Mouse (Mus musculus) heart, embryonic 10.5 days (tissue): ENCODE measurements at regions not wholly inside any gene's neighbourhood (a gene's known extent, or its start where the extent isn't known, plus 50 kb on each side); places are given as distances from the start of the nearest gene placed in this dataset.
"Not testable (repeated sequence)": the region's sequence is repeated elsewhere in the genome, so short reads cannot be mapped to it uniquely, and the experiment has no call there.

Source experiments
- DNase-seq: peaks from one replicate; pipeline ENCODE4 v3.0.0-alpha.2; 2017; ENCODE audit warnings: low spot score
- H3K27ac ChIP-seq: fragments of 300-500 bp; sonication (generic); 2 replicates; pipeline ENCODE4 v1.5.1; 2016; ENCODE audit warnings: mild to moderate bottlenecking
- H3K27me3 ChIP-seq: fragments of 300-500 bp; sonication (generic); 2 replicates; pipeline ENCODE4 v1.6.1; 2016; ENCODE audit warnings: mild to moderate bottlenecking; ENCODE audit not compliant: poor library complexity, insufficient read depth, severe bottlenecking
- H3K36me3 ChIP-seq: fragments of 300-500 bp; sonication (generic); 2 replicates; pipeline ENCODE4 v1.6.1; 2016; ENCODE audit warnings: mild to moderate bottlenecking, moderate library complexity
- H3K4me1 ChIP-seq: fragments of 300-500 bp; sonication (generic); 2 replicates; pipeline ENCODE4 v1.6.1; 2016; ENCODE audit warnings: mild to moderate bottlenecking
- H3K4me3 ChIP-seq: fragments of 300-500 bp; sonication (generic); 2 replicates; pipeline ENCODE4 v1.5.1; 2016; ENCODE audit warnings: mild to moderate bottlenecking, moderate library complexity
- H3K9me3 ChIP-seq: fragments of 300-500 bp; sonication (generic); 2 replicates; pipeline ENCODE4 v1.6.1; 2016; ENCODE audit warnings: mild to moderate bottlenecking, moderate library complexity
- WGBS: fragments of 180-500 bp; shearing (Covaris S2); methylation state at CpG from one replicate; pipeline ENCODE4 v1.1.7; 2016; 5-methylcytosine and 5-hydroxymethylcytosine counted together

DNA sequence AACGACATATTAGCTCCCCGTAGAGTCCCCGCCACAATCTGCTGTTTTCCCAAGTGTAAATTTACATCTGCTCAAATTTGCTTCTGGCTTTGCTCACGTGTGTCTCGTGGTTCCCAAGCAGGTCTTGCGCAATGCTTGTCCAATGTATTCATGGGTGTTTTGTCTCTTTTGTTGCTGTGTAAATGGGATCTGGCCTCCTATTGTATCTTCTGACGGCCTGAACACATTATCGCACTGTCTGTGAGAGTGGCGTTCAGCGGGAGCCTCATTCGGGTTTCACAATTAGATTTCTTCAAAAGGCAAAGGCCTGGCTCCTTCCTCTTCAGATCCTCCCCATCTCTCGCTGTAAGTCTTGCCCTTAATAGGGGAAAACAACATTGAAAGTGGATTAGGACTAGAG, 274.5 kb downstream of the Fam19a5 start:
- 82% methylated on average over 12 of the region's 12 CpGs for WGBS
- Histone ChIP-seq H3K27me3 (0 out of 2 replicates have a peak, but pooled peaks cover 4% of the 10 kb centered on the region), H3K4me1 (no peaks in the 10 kb centered on the region), H3K9me3 (no peaks in the 10 kb centered on the region), H3K27ac (no peak overlapping the region), H3K4me3 (no peak overlapping the region), H3K36me3 (no peaks in the 10 kb centered on the region)
- no peak for DNase-seq

GRCm38 (mm10) chr15:87842097-87842496, 298.0 kb downstream of the Fam19a5 start:
- Histone ChIP-seq H3K4me3 (no peak overlapping the region), H3K27ac (no peak overlapping the region), H3K27me3 (no peaks in the 10 kb centered on the region; the same call in 1 of the 2 replicates), H3K36me3 (no peaks in the 10 kb centered on the region), H3K4me1 (no peaks in the 10 kb centered on the region), H3K9me3 (no peaks in the 10 kb centered on the region)
- no peak for DNase-seq
- WGBS, result 54% methylated on average over 3 of the region's 3 CpGs

DNA sequence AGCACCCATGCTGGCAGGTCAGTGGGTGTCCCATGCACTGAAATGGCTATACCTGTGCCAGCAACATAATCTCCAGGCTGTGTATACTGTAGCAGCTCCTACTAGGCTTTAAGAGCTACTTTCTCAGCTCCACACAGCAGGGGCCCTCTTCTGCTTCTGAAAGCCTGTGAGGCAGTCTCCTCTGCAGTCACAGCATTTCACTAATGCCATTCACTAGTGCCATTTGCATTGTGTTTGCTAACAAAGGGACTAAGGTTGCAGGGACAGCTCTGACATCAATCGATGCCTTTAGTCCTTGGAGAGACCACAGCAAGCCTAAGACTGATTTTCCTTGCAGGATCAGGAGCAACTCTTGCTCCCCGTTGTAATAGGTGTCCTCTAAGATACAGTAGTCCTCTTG, 315.0 kb downstream of the Fam19a5 start:
- no peaks in the 10 kb centered on the region for H3K36me3 ChIP-seq
- no peak for DNase-seq
- 17% methylated on average over 2 of the region's 2 CpGs for WGBS

GRCm38 (mm10) chr15:87876286-87876899, 332.3 kb downstream of the Fam19a5 start:
- DNase-seq, result no peak
- Histone ChIP-seq H3K9me3 (no peaks in the 10 kb centered on the region), H3K4me1 (no peaks in the 10 kb centered on the region), H3K36me3 (no peaks in the 10 kb centered on the region), H3K4me3 (no peak overlapping the region), H3K27ac (no peak overlapping the region), H3K27me3 (peaks cover 29% of the 10 kb centered on the region; the same call in 1 of the 2 replicates)
- 77% methylated on average over 9 of the region's 9 CpGs for WGBS

More for the DNA sequence above, 315.0 kb downstream of the Fam19a5 start:
- H3K9me3 ChIP-seq, result no peaks in the 10 kb centered on the region
- H3K4me1 ChIP-seq, result no peaks in the 10 kb centered on the region
- peaks cover 32% of the 10 kb centered on the region for H3K27me3 ChIP-seq
- H3K4me3 ChIP-seq, result no peak overlapping the region
- H3K27ac ChIP-seq, result no peak overlapping the region

GRCm38 (mm10) chr15:87890903-87891302, 346.8 kb downstream of the Fam19a5 start:
- no peak for DNase-seq
- WGBS, result 82% methylated on average over 5 of the region's 5 CpGs
- Histone ChIP-seq H3K27me3 (no peaks in the 10 kb centered on the region), H3K4me3 (no peak overlapping the region), H3K4me1 (no peaks in the 10 kb centered on the region), H3K9me3 (no peaks in the 10 kb centered on the region; the same call in 1 of the 2 replicates), H3K36me3 (no peaks in the 10 kb centered on the region), H3K27ac (no peak overlapping the region)

- not testable (repeated sequence) for H3K4me1 ChIP-seq, H3K27ac ChIP-seq, H3K27me3 ChIP-seq, H3K9me3 ChIP-seq, H3K36me3 ChIP-seq, H3K4me3 ChIP-seq, DNase-seq
- WGBS, result 86% methylated on average over 6 of the region's 6 CpGs
These were observed 350.8 kb downstream of the Fam19a5 start for GRCm38 (mm10) chr15:87894866-87895265.

- Histone ChIP-seq H3K36me3 (no peaks in the 10 kb centered on the region), H3K27ac (no peak overlapping the region), H3K4me1 (no peaks in the 10 kb centered on the region), H3K9me3 (no peaks in the 10 kb centered on the region; the same call in 1 of the 2 replicates), H3K27me3 (no peaks in the 10 kb centered on the region), H3K4me3 (no peak overlapping the region)
- no peak for DNase-seq
- WGBS, result 71% methylated on average over 4 of the region's 4 CpGs
These were observed 354.6 kb downstream of the Fam19a5 start for GRCm38 (mm10) chr15:87898655-87899054.

DNA sequence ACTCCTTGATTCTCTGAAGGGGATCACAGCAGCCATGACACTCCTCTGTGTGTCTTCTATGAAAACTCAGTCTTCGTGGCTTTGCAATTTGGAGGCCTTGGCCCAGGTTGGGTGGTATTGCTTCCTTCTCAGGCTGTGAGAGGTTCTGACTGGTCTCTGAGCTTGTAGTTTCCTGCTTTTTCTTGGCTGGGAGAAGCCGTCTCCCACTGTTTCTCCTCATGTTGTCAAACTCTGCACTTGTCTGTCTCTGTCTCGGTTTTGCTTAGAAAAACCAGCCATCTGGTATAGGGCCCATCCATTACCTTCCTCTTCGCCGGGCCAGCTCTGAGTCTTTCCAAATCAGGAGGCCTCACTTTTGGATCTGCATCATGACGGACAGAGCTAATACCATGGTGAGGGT, 360.3 kb downstream of the Fam19a5 start:
- Histone ChIP-seq H3K9me3 (no peaks in the 10 kb centered on the region), H3K4me1 (no peaks in the 10 kb centered on the region), H3K27ac (no peak overlapping the region), H3K27me3 (no peaks in the 10 kb centered on the region), H3K36me3 (no peaks in the 10 kb centered on the region), H3K4me3 (no peak overlapping the region)
- 82% methylated on average over 6 of the region's 6 CpGs for WGBS
- no peak for DNase-seq

DNA sequence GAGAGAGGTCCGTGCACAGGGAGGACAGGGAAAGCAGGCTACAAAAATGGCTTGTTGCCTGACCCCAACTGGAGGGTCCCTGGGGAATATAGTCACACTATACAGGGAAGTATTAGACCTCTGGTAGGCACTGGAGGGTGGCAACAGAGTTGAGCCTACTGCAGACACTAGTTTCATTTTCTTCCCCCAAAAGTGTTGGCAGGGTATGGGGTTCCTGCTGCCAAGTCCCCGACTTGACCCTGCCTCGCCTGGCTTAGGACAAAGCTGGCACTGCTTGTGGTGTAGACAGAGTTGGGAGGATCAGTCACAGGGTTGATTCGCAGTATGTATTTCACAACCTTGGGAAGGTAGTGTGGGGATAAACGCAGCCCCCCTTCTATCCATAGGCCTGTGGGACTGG, 362.2 kb downstream of the Fam19a5 start:
- 79% methylated on average over 5 of the region's 5 CpGs for WGBS
- Histone ChIP-seq H3K4me1 (no peaks in the 10 kb centered on the region), H3K9me3 (no peaks in the 10 kb centered on the region), H3K27me3 (no peaks in the 10 kb centered on the region), H3K4me3 (no peak overlapping the region), H3K36me3 (no peaks in the 10 kb centered on the region), H3K27ac (no peak overlapping the region)
- no peak for DNase-seq

GRCm38 (mm10) chr15:87922091-87922490, 378.0 kb downstream of the Fam19a5 start:
- WGBS, result 72% methylated on average over 9 of the region's 9 CpGs
- H3K27ac ChIP-seq, result no peak overlapping the region
- peaks cover 4% of the 10 kb centered on the region; the same call in 1 of the 2 replicates for H3K27me3 ChIP-seq
- no peaks in the 10 kb centered on the region for H3K9me3 ChIP-seq
- no peaks in the 10 kb centered on the region for H3K4me1 ChIP-seq
- H3K4me3 ChIP-seq, result no peak overlapping the region
- H3K36me3 ChIP-seq, result no peaks in the 10 kb centered on the region
- DNase-seq, result no peak

- no peak for DNase-seq
- no peak overlapping the region for H3K27ac ChIP-seq
- H3K36me3 ChIP-seq, result no peaks in the 10 kb centered on the region
- H3K9me3 ChIP-seq, result no peaks in the 10 kb centered on the region
- 74% methylated on average over 4 of the region's 4 CpGs for WGBS
- H3K4me3 ChIP-seq, result no peak overlapping the region
- H3K4me1 ChIP-seq, result no peaks in the 10 kb centered on the region
- H3K27me3 ChIP-seq, result peaks cover 4% of the 10 kb centered on the region; the same call in 1 of the 2 replicates
These were observed 378.8 kb downstream of the Fam19a5 start for GRCm38 (mm10) chr15:87922781-87923446.

GRCm38 (mm10) chr15:87923906-87924305, 379.8 kb downstream of the Fam19a5 start:
- 33% methylated on average over 9 of the region's 9 CpGs for WGBS
- no peak for DNase-seq

DNA sequence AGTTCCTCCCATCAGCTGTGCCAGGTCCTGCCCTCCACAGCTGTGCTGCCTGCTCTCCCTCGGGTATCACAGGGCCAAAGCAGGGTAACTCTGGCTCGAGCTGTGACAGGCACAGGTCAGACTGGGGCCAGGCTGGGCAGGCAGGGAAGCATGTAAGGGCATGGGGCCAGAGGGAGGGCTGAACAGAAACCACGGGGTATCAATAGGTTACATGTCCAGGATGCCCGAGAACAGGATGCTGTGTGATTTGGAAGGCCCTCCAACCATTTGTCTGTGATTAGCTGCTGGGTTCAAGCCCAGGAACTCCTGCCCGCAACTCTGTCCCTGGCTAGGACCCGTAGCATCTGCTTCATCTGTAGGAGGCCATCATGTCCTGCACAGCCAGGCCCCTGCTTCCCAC, 391.9 kb downstream of the Fam19a5 start:
- H3K4me1 ChIP-seq, result no peaks in the 10 kb centered on the region
- WGBS, result 73% methylated on average over 6 of the region's 6 CpGs

More at GRCm38 (mm10) chr15:87923906-87924305, 379.8 kb downstream of the Fam19a5 start:
- Histone ChIP-seq H3K4me1 (no peaks in the 10 kb centered on the region), H3K36me3 (no peaks in the 10 kb centered on the region), H3K9me3 (no peaks in the 10 kb centered on the region), H3K4me3 (no peak overlapping the region), H3K27me3 (peaks cover 4% of the 10 kb centered on the region; the same call in 1 of the 2 replicates), H3K27ac (no peak overlapping the region)

More for the DNA sequence above, 391.9 kb downstream of the Fam19a5 start:
- no peak for DNase-seq
- H3K27me3 ChIP-seq, result no peaks in the 10 kb centered on the region
- H3K4me3 ChIP-seq, result no peak overlapping the region
- no peaks in the 10 kb centered on the region for H3K9me3 ChIP-seq
- H3K36me3 ChIP-seq, result no peaks in the 10 kb centered on the region
- no peak overlapping the region for H3K27ac ChIP-seq
